Mouse (Mus musculus) G1E (cell line): ENCODE measurements around the gene Fam169b.

Source experiments
- CTCF ChIP-seq: IDR thresholded peaks from 2 replicates; pipeline ENCODE4 v1.5.1; 2012; ENCODE audit warnings: low read depth, low read length, inconsistent platforms, mixed read lengths
- GATA1 ChIP-seq: IDR thresholded peaks from 2 replicates; pipeline ENCODE4 v1.6.1; 2012; ENCODE audit warnings: borderline replicate concordance, low read length, inconsistent platforms, mixed read lengths
- TAL1 ChIP-seq: conservative IDR thresholded peaks from 2 replicates; pipeline ENCODE4 v1.6.1; 2012; ENCODE audit warnings: low read depth, low read length, inconsistent platforms, mixed read lengths

GRCm38 (mm10) chr7:68291603-68292002 lies 18.0 kb downstream of the Fam169b start:
- no peak for TF ChIP-seq CTCF
- no peak for TF ChIP-seq GATA1
- TF ChIP-seq TAL1, result no peak
